Mouse (Mus musculus) liver, adult (tissue): Measurements from ENCODE around the gene Phc2.
A peak's percentile ranks its signal among the peaks of the same experiment; 100 is the strongest.

Experiments used
- GATA4 ChIP-seq: IDR thresholded peaks from 2 replicates; pipeline ENCODE4 v1.6.1; 2014; ENCODE audit warnings: mild to moderate bottlenecking, low read length; ENCODE audit not compliant: insufficient replicate concordance

Gene Phc2

DNA sequence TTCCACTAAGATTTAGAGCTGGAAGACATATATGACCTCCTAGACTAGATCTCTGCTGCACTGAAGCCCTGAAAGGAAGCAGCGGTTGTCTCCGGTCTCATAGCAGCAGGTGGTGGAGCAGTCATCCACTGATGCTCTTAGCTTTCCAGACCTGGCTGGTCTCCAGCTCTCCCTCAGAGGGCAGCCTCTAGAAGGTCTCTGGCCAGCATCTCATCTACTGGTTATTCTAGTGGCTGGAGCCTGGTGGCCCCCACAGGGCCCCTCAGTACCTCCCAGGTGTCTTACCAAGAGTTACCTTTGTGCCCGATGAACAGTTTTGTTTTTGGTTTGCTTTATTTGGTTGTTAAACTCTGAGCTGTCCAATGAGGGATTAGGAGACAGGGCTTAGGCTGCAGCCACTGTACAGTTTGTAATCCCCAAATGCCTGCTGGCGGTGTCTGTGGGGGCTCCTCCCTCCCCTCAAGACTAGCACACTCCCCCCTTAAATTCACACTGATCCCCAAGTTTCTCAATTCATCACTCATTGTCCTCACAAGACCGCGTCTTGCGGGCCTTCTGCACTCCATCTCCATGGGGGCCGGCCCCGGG is 66.7 kb downstream of the Phc2 start:
- no peak for TF ChIP-seq GATA4

DNA sequence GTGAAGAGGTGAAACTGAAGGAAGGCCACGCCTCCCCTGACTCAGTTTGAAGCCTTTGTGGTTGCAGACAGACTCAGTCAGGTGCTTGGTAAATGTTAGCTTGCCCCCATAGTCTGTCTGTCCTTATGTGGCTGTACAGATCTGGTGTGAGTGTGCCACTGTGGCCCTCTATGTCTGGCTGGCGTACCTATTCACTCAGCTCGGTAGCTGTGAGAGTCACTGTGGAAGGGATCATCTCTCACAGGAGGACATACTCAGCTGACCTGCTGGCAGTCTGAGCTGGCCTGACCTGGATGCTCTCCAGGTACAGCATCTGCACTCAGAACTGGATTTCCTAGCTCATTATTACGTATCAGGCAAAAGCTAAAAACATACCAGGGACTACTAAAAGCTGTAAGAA is 67.3 kb downstream of the Phc2 start:
- no peak for TF ChIP-seq GATA4

DNA sequence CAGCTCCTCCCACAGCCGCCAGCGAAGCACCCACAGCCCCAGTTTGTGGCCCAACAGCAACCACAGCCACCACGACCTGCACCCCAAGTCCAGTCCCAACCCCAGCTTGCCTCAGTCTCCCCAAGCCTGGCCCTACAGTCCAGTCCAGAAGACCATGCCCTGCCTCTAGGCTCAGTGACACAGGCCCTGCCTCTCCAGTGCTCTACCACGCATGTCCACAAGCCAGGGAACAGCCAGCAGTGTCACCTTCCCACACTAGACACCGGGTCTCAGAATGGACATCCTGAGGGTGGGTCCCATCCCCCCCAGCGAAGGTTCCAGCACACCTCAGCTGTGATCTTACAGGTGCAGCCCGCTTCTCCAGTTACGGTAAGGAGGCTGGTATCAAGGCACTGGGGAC is 68.4 kb downstream of the Phc2 start:
- no peak for TF ChIP-seq GATA4

DNA sequence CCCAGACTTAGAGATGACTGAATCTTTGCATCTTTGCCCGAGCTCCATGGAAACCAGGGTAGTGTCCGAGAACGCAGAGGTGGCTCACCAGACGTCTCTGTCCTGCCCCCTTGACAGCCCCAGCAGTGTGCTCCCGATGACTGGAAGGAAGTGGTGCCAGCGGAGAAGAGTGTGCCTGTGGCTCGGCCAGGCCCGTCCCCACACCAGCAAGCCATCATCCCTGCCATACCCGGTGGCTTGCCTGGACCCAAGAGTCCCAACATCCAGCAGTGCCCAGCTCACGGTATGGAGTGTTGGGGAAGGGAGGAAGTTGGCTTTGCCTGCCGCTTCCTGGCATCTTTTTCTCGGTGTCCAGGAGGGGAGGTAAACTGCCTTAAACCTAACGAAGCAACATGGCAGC is 68.9 kb downstream of the Phc2 start:
- TF ChIP-seq GATA4, result no peak

DNA sequence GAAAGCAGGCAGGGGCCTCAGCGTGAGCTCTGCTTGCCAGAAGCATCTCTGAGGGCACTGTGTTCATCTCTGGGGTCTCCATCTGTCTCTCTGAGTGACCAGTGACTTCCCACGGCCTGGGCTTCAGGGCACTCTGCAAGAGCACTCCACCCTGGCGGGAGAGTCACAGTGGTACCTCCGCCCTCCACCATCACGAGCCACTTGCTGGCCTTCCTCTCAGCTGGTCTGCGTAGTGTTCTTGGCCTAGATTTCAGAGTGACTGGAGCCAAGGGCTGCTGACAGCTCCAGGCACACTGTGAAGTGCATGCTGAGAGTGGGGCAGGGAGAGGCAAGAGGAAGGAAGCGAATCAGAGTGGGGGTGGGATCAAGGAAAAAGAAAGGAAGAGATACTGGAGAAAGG is 69.6 kb downstream of the Phc2 start:
- TF ChIP-seq GATA4, result no peak

DNA sequence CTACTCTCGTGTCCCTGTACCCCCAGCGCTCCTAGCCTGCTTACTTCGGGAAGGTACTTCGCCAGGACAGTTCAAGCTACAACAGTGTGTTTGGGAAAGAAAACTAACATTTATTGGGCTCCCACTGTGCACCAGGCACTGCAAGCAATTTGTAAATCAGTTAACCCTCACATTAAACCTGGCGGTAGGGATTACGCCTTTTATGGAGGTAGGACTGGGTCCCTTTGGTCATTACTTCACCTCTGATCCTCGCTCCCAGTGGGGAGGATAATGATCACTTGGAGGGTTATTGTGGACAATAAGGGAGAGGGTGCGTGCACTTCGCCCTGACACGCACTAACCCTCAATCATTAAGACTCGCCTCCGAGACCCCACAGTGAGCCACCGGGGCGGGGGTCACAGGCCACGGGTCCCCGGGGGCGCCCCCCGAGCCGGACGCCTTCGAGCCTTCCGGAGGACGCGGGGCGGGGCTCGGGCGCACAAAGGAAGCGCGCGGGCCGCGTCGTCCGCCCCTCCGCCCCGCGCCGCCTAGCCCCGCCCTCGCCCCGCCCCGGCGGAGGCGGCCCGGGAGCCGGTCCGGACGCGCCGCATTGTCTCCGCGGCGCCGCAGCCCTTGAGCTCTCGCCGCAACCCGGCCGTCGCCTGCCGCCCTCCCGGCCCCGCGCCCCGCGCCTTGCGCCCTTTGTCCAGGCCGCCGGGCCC is 72.7 kb downstream of the Phc2 start:
- peak; percentile 5; the same call in 1 of the 2 replicates for TF ChIP-seq GATA4

DNA sequence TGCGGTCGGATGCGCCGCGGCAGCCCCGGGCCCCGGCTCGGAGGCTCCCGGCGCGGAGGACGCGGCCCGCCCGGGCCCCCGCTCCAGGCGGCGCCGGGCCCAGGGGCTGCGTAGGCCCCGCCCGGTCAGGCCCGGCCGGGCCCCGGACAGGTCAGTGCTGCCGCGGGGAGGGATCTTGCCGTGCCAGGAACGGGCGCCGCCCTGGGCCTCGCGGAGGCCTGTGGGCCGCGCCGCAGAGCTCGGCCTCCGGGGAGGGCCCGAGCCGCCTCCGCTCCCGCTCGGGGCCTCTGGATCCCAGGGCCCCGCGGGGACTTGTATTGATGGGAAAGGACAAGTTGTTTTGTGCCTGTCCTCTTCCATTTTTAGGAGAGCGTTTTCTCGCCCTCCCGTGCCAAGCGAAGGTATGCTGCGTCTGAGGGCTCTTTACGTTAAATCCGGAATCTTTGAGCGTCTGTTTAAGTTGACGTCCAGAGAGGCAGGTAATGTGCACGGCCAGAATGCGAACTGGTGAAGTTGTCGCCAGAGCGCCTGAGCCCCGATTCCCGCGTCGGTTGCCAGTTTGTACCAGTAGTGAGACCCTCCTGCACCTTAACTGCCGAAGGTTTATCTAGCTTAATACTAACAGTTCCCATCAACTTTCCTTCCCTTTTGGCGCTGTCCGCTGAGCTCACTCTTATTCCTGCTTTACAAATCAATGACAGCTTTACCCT is 73.4 kb downstream of the Phc2 start:
- TF ChIP-seq GATA4, result no peak

DNA sequence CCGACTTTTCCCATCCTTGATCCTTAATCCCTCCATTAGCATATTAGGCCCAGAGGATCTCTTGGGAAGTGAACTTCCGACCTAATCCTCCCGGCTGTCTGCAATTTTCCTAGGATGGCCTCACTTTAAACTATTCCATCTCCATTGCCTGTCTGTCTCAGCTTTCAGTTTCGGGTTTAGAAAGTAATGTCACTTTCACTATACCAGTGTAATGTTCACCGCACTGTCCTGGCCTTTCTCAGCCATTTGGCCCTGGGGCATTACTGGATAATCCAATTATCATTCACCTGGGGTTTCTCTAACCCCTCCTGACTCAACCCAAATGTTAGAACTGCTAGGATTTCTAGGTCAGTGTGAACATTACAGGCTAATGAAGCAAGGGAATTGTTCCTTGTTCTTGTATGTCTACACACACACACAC is 73.9 kb downstream of the Phc2 start:
- TF ChIP-seq GATA4, result no peak

DNA sequence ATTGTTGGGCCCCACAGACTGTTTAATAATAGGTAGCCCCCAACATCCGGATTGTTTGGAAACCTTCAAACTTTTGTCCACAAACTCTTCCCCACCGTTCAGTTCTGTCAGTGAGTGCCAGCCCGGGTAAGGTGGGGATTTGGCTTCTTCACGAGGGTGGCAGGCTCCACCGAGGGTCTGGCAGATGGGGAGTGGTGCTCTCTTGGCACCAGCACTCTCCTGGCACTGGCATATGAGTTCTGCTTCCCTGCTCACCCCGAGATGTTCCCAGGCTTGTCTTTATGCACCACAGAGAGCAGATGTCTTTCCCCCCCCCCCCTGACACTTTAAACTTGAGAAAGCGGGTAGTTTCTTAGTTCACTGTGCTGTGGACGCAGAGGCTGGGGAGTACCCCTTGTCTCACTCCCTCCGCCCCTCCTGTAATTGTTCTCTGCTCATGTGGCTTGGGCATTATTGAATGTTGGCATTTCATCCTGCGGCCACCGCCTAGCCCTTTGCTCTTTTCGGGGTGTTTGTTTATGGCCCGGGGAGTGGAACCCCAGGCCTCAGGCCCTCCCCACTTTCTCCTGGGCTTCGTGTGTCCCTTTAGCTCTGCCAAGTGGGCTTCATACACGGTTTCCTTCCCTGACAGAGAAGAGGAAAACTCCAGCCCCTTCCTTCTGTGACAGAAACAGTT is 74.7 kb downstream of the Phc2 start:
- TF ChIP-seq GATA4, result no peak

DNA sequence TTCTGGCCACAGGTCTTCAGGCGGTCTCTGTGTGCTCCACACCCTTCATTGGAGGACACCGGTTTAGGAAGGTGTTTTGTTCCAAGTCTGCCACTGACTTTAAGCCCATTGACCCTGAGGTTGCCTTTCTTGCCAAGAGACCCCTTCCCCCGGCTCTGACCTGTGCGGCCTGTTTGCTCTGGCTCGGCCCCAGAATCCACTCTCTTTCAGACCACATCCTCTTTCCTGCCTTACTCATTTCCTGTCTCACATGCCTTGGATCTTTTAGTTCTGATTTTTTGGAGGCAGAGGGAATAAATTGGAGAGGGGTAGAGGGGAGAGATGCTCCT is 75.2 kb downstream of the Phc2 start:
- TF ChIP-seq GATA4, result no peak

DNA sequence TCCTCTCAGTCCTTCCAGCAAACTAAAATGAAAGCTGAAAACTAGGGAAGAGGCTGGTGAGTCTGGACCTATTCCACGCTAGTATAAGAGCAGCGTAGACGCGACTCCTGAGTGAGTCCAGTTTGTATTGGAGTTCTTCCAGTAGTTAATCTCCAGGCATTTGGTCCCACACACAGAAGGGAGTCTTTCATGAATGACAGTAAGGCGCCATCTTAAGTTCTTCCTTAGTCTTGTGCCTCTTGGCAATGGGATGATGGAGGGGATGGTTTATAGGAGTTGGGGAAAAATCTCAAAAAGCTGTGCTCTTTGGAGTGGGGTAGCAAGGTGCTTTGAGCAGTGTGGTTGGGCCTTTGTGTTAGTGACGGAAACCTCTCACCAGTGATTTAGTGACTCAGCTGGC is 75.8 kb downstream of the Phc2 start:
- no peak for TF ChIP-seq GATA4

DNA sequence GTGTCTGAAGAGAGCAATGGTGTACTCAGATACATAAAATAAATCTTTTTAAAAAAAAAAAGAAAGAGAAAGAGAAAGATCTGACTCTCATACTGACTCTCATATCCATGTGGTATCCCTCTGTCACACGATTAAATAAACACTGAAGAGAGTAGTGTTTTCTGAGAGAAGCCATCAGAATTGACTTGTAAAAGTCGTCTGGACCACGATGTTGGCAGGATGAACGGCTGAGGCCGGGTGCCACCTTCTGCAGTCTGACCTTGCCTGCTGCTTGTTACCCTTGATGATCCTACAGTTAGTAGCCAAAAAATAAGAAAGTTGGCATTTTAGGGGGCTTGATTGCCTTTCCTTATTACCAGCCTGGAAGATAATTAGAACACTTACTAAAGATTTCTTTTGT is 78.3 kb downstream of the Phc2 start:
- TF ChIP-seq GATA4, result no peak

DNA sequence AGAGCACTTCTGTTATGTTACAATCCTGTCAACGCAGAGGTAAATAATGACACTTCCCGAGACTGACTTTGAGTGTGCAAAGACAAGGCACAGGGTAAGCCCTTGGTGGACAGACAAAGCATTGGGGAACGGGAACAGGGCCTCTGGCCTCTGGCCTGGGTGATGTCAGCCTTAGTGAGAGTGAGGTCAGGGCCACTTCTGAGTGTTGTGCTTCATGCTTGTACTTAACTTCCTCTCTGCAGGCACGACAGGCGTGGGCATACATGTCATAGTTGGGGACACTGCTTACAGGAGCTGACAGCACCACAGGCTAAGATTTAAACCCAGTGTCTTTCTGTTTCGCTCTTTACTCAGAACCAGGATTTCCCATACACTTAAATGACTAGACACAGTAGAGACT is 79.0 kb downstream of the Phc2 start:
- TF ChIP-seq GATA4, result no peak

DNA sequence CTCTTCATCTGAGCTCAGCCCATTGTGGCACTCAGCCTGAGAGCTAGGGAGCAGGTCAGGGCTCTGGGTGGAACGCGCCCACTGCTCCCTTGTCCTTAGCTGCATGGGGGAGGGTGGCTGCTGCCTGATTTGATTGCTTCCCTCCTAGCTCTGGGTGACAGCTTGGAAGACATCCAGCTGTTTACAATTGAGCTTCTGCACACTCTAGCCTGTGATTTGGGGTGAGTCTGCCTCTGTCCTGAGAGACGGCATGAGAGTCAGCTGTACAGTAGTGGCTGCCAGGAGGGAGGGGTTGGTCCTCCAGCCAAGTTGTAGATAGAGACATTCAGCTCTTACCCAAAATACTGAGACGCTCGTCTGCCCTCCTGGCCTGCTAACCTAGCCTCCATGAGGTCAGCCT is 79.7 kb downstream of the Phc2 start:
- peak; percentile 51; the same call in 1 of the 2 replicates for TF ChIP-seq GATA4

DNA sequence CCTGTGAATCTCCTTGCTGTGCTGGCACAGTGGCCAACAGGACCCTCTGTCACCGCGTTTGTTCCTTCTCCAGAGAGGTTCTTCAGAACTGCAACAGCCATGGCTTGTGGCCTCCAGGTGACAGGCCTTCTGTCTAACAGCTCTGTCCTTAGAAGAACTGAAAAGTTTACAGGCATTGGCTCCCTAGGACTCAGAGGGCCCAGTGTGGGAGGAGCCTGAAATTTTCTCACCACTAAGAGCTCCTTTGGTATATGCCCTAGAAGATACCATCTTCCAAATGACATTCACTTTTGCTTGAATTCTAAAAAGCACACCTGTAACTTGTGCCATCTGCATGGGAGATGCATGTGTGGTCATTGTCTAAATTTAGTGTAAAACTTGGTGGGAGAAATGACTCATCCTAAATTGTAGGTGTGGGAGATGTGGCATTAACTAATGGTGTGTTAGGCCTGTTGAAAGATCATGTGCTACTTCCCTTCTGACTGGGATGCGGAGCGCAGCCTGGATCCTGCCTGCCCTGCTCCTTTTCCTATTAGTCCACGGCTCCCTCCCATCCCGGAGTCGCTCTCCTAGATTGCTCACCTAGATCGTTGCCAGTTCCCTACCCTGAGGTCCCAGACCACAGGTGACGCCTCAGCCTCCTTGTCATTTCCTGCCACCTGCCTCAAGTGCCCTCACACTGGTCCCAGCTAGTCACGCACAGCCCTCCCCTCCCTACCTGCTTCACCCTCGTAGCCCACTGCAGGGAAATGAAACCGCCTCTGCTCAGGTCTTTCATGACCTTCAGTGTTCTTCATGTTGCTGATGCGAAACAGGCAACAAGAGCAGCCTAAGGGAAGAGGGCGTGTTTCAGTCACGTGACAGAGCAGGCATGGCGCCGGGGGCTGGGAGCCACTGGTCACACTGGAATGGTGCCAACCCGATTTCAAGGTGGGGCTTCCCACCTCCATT is 80.5 kb downstream of the Phc2 start:
- TF ChIP-seq GATA4, result no peak
